Mouse (Mus musculus) CD8-positive naive resting alpha-beta T cell, adult 57 days (primary cell): ENCODE measurements around the gene Smcr8. TPM values are rescaled to one million over a fixed set of nuclear protein-coding genes. Genes with fewer than 3 reads are reported as not detected.

ENCODE experiments used
- total RNA-seq: library from RNA; stranded (reverse); gene quantifications from one replicate; pipeline ENCODE4 v1.2.4, GENCODE M21; 2023

Gene Smcr8
- 87.4 TPM for total RNA-seq

GRCm38 (mm10) chr11:60776829-60777740 lies at the start of gene Smcr8, which contains the start of gene Top3a:
TSS of gene Smcr8 (plus strand) at chr11:60777524.
TSS of gene Top3a (minus strand) at chr11:60777365.

GRCm38 (mm10) chr11:60728260-60728761 lies 49.0 kb upstream of the Smcr8 start, which contains the start of gene Mief2:
TSS of gene Mief2 (plus strand) at chr11:60728398.

GRCm38 (mm10) chr11:60811618-60812017 lies 34.3 kb downstream of the Smcr8 start, which contains the start of gene Shmt1:
TSS of gene Shmt1 (minus strand) at chr11:60811718.

GRCm38 (mm10) chr11:60830433-60831052 lies 53.2 kb downstream of the Smcr8 start, which contains the start of gene Dhrs7b:
TSS of gene Dhrs7b (plus strand) at chr11:60830631.

Other genes with a start within 250 kb of the Smcr8 start
- gene Alkbh5, start 241.1 kb upstream of the Smcr8 start, total RNA-seq = 58.0 TPM
- gene Llgl1, start 77.8 kb upstream of the Smcr8 start, total RNA-seq = 34.1 TPM
- 165 TPM for gene Flii, start 50.3 kb upstream of the Smcr8 start, total RNA-seq
- 16.6 TPM for gene Mief2, start 49.1 kb upstream of the Smcr8 start, total RNA-seq
- 27.6 TPM for gene Top3a, start 159 bp upstream of the Smcr8 start, total RNA-seq
- gene Shmt1, start 34.2 kb downstream of the Smcr8 start, total RNA-seq = 6.9 TPM
- gene Dhrs7b, start 53.1 kb downstream of the Smcr8 start, total RNA-seq = 11.8 TPM
- 23.5 TPM for gene Tmem11, start 101.7 kb downstream of the Smcr8 start, total RNA-seq
- gene Natd1, start 137.2 kb downstream of the Smcr8 start, total RNA-seq = 8.8 TPM
- 20.5 TPM for gene Map2k3, start 154.5 kb downstream of the Smcr8 start, total RNA-seq
- not detected for gene Kcnj12, start 245.0 kb downstream of the Smcr8 start, total RNA-seq